Mouse (Mus musculus) hindbrain, embryonic 14.5 days (tissue): ENCODE measurements around the gene Hoxb4. TPM values are rescaled to one million over a fixed set of nuclear protein-coding genes. Genes with fewer than 3 reads are reported as not detected.

Experiments used
- ATAC-seq: fragments of 200-750 bp; cut with Nextera tagmentation; 2 replicates; pipeline ENCODE4 v1.8.0; 2017; ENCODE audit warnings: moderate number of reproducible peaks, mild to moderate bottlenecking, moderate TSS enrichment, moderate library complexity; ENCODE audit not compliant: low FRiP score
- DNase-seq: peaks from one replicate; pipeline ENCODE4 v3.0.0-alpha.2; 2015; ENCODE audit warnings: low spot score
- H3K27ac ChIP-seq: fragments of 300-500 bp; sonication (generic); 2 replicates; pipeline ENCODE4 v1.5.1; 2014; ENCODE audit warnings: mild to moderate bottlenecking, moderate library complexity
- H3K27me3 ChIP-seq: fragments of 300-500 bp; sonication (generic); 2 replicates; pipeline ENCODE4 v1.6.1; 2014; ENCODE audit warnings: mild to moderate bottlenecking, low read length, mixed read lengths; ENCODE audit not compliant: control insufficient read depth, insufficient read depth
- H3K36me3 ChIP-seq: fragments of 300-500 bp; sonication (generic); replicated peaks from 2 replicates; pipeline ENCODE4 v1.6.1; 2014; ENCODE audit not compliant: control insufficient read depth, insufficient read depth
- H3K4me1 ChIP-seq: fragments of 300-500 bp; sonication (generic); replicated peaks from 2 replicates; pipeline ENCODE4 v1.6.1; 2014; ENCODE audit warnings: antibody characterized with exemption, low read length, mixed read lengths; ENCODE audit not compliant: control insufficient read depth, insufficient read depth
- H3K4me2 ChIP-seq: fragments of 300-500 bp; sonication (generic); replicated peaks from 2 replicates; pipeline ENCODE4 v1.6.1; 2014; ENCODE audit warnings: mild to moderate bottlenecking, moderate library complexity
- H3K4me3 ChIP-seq: fragments of 300-500 bp; sonication (generic); replicated peaks from 2 replicates; pipeline ENCODE4 v1.5.1; 2014; ENCODE audit warnings: mild to moderate bottlenecking, low read length
- H3K9ac ChIP-seq: fragments of 300-500 bp; sonication (generic); 2 replicates; pipeline ENCODE4 v1.6.1; 2014
- H3K9me3 ChIP-seq: fragments of 300-500 bp; sonication (generic); 2 replicates; pipeline ENCODE4 v1.6.1; 2016; ENCODE audit warnings: low read length; ENCODE audit not compliant: control insufficient read depth
- WGBS: fragments of 180-500 bp; shearing (Covaris S2); extraction: QIAGEN DNeasy Blood & Tissue Kit; methylation state at CpG from one replicate; pipeline ENCODE4 v1.1.7; 2014; 5-methylcytosine and 5-hydroxymethylcytosine counted together
- polyA plus RNA-seq: library from polyadenylated mRNA; unstranded; fragments of >200 nt; fragmentation: Nextera tagmentation; extraction: Ambion mirVana; gene quantifications from 2 replicates; pipeline ENCODE4 v1.2.1, GENCODE M21; 2014

Hoxb4 gene
- polyA plus RNA-seq, 1 experiment from 2014 or later, result 5.4 TPM

GRCm38 (mm10) chr11:96302381-96303150 lies 15.5 kb upstream of the Hoxb4 start:
- Histone ChIP-seq H3K9ac (peak overlapping the region; percentile 97), H3K4me1 (no peaks in the 10 kb centered on the region), H3K9me3 (no peaks in the 10 kb centered on the region), H3K27ac (peak overlapping the region; percentile 99), H3K36me3 (no peaks in the 10 kb centered on the region), H3K4me2 (peak overlapping the region; percentile 77), H3K27me3 (peaks cover 88% of the 10 kb centered on the region), H3K4me3 (peak overlapping the region; percentile 48)
- no peak for ATAC-seq
- no peak for DNase-seq
- WGBS, result 4% methylated on average over 23 of the region's 23 CpGs

- Histone ChIP-seq H3K36me3 (no peaks in the 10 kb centered on the region), H3K27ac (peak within 1 kb of the TSS; percentile 99), H3K9me3 (no peaks in the 10 kb centered on the region), H3K4me3 (peak within 1 kb of the TSS; percentile 48), H3K9ac (peak within 1 kb of the TSS; percentile 97), H3K4me1 (no peaks in the 10 kb centered on the region), H3K27me3 (peaks cover 90% of the 10 kb centered on the region), H3K4me2 (peak within 1 kb of the TSS; percentile 77)
- DNase-seq (peak; percentile 83), ATAC-seq (peak; percentile 73)
- WGBS, result 1% methylated on average over 69 of the region's 69 CpGs
Measured at GRCm38 (mm10) chr11:96303151-96304099, 14.6 kb upstream of the Hoxb4 start, which contains the start of gene Hoxb5. TSS of gene Hoxb5 (plus strand) at chr11:96303336.

- H3K4me3 ChIP-seq, result peak overlapping the region; percentile 48
- no peaks in the 10 kb centered on the region for H3K4me1 ChIP-seq
- H3K27ac ChIP-seq, result peak overlapping the region; percentile 99
- DNase-seq (no peak), ATAC-seq (no peak)
- H3K4me2 ChIP-seq, result peak overlapping the region; percentile 77
- H3K36me3 ChIP-seq, result no peaks in the 10 kb centered on the region
- H3K27me3 ChIP-seq, result peaks cover 93% of the 10 kb centered on the region
- under 1% methylated on average over 38 of the region's 38 CpGs for WGBS
- H3K9me3 ChIP-seq, result no peaks in the 10 kb centered on the region
- peak overlapping the region; percentile 97 for H3K9ac ChIP-seq
Measured at GRCm38 (mm10) chr11:96304381-96305195, 13.5 kb upstream of the Hoxb4 start.

DNA sequence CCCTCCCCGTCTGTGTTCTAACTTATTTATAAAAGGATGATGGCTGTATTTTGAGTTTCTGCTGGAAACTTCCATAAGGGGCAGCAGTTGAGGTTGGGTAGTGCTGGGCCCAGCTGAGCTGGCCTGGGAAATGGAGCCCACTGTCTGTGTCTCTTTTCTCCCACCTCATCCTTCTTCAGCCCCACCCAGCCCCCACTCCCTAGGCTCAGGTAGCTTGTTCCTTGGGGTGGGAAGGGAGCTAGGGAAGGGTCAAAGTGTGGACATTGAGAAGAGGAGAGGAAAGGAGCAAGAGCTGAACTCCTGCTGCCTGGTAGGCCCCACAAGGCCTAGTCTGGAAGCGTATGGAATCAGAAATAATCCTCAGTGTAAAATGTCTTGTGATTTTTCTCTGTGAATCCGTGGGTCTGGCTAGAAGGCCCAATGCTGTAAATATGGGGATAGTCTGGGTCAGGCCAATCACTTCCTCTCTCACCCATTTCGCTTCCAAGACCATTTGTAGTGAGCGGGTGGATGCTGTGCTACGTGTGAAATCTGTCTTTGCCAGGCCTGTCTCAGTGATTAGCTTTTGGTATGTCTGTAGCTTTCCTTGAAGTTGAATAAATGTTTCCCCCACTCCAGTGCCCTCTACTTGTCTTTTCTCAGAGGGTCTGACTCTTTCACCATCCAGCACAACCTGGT lies 12.4 kb upstream of the Hoxb4 start:
- Histone ChIP-seq H3K27me3 (peaks cover 93% of the 10 kb centered on the region), H3K4me2 (peak overlapping the region; percentile 77), H3K4me3 (peak overlapping the region; percentile 48), H3K9me3 (no peaks in the 10 kb centered on the region), H3K36me3 (no peaks in the 10 kb centered on the region), H3K9ac (peak overlapping the region; percentile 97), H3K27ac (peak overlapping the region; percentile 99), H3K4me1 (no peaks in the 10 kb centered on the region)
- 22% methylated on average over 6 of the region's 6 CpGs for WGBS
- ATAC-seq (no peak), DNase-seq (no peak)

GRCm38 (mm10) chr11:96306183-96306907 lies 11.7 kb upstream of the Hoxb4 start:
- ATAC-seq (no peak), DNase-seq (no peak)
- peak overlapping the region; percentile 48 for H3K4me3 ChIP-seq
- H3K27ac ChIP-seq, result peak overlapping the region; percentile 99
- H3K9ac ChIP-seq, result peak overlapping the region; percentile 97
- no peaks in the 10 kb centered on the region for H3K36me3 ChIP-seq
- no peaks in the 10 kb centered on the region for H3K9me3 ChIP-seq
- H3K27me3 ChIP-seq, result peaks cover 93% of the 10 kb centered on the region
- 9% methylated on average over 7 of the region's 7 CpGs for WGBS
- H3K4me1 ChIP-seq, result no peaks in the 10 kb centered on the region
- peak overlapping the region; percentile 77 for H3K4me2 ChIP-seq

- Histone ChIP-seq H3K27ac (peak overlapping the region; percentile 99), H3K9ac (peak overlapping the region; percentile 97), H3K36me3 (no peaks in the 10 kb centered on the region), H3K27me3 (peaks cover 93% of the 10 kb centered on the region), H3K9me3 (no peaks in the 10 kb centered on the region), H3K4me2 (peak overlapping the region; percentile 77), H3K4me3 (peak overlapping the region; percentile 48), H3K4me1 (no peaks in the 10 kb centered on the region)
- DNase-seq (no peak), ATAC-seq (no peak)
- 8% methylated on average over 13 of the region's 13 CpGs for WGBS
Measured at GRCm38 (mm10) chr11:96306908-96307269, 11.2 kb upstream of the Hoxb4 start.

DNA sequence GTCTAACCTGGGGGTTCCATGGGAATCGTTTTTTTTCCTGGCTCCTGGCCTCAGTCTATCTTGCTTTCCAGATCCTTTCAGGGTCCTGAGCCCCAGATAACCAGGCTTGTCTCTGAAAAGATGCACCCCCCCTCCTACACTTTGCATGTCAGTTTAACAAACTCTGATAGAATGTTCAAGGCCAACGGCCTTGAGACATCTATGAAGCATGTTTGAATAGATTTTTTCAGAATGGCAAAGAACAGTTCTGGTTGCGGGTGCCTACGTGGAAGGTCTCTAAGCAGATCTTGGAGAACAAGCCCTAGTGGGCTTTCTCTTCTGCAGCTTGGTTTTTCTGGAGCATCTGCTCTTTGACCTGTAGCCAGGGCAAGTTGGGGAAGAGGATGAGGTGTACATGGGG lies 9.3 kb upstream of the Hoxb4 start:
- peak overlapping the region; percentile 97 for H3K9ac ChIP-seq
- H3K4me1 ChIP-seq, result no peaks in the 10 kb centered on the region; the same call in 1 of the 2 replicates
- peak overlapping the region; percentile 48 for H3K4me3 ChIP-seq
- no peaks in the 10 kb centered on the region for H3K36me3 ChIP-seq
- ATAC-seq, result no peak
- peaks cover 94% of the 10 kb centered on the region for H3K27me3 ChIP-seq
- H3K4me2 ChIP-seq, result peak overlapping the region; percentile 77
- DNase-seq, result no peak
- 10% methylated on average over 4 of the region's 4 CpGs for WGBS
- H3K27ac ChIP-seq, result peak overlapping the region; percentile 99
- H3K9me3 ChIP-seq, result no peaks in the 10 kb centered on the region

GRCm38 (mm10) chr11:96309288-96309687 lies 8.8 kb upstream of the Hoxb4 start:
- Histone ChIP-seq H3K27ac (peak overlapping the region; percentile 99), H3K4me2 (peak overlapping the region; percentile 77), H3K9ac (peak overlapping the region; percentile 97), H3K36me3 (no peaks in the 10 kb centered on the region), H3K27me3 (peaks cover 97% of the 10 kb centered on the region), H3K9me3 (no peaks in the 10 kb centered on the region), H3K4me3 (peak overlapping the region; percentile 48), H3K4me1 (no peaks in the 10 kb centered on the region; the same call in 1 of the 2 replicates)
- WGBS, result 5% methylated on average over 4 of the region's 4 CpGs
- ATAC-seq (no peak), DNase-seq (no peak)
